ENCODE assay signal across 7 mouse cellular contexts in genomic region chr15:62257955-62258354, GRCm38 (mm10).
A peak's percentile ranks its signal among the peaks of the same experiment; 100 is the strongest.
DNase-seq lines count a peak whose midpoint lies in the region; ATAC-seq lines count a peak whose summit lies in the region.

No protein-coding gene starts in this region.

- 63% methylated on average over 3 of the region's 3 CpGs for WGBS in liver, embryonic 11.5 days
- 41% methylated on average over 3 of the region's 3 CpGs for WGBS in neural tube, embryonic 12.5 days

- H3K27me3 ChIP-seq in liver, embryonic 11.5 days (replicated peaks; ENCODE audit: control insufficient read depth, insufficient read depth, low read length): no peaks in the 10 kb centered on the region
- no peaks in the 10 kb centered on the region for H3K27me3 ChIP-seq in neural tube, embryonic 12.5 days (replicated peaks)

- no peaks in the 10 kb centered on the region for H3K9me3 ChIP-seq in liver, embryonic 11.5 days (ENCODE audit: control insufficient read depth, low read length)
- no peaks in the 10 kb centered on the region for H3K9me3 ChIP-seq in neural tube, embryonic 12.5 days

- H3K4me3 ChIP-seq in liver, embryonic 11.5 days (ENCODE audit: low read depth, low read length): no peak overlapping the region
- H3K4me3 ChIP-seq in neural tube, embryonic 12.5 days: no peak overlapping the region

- H3K9ac ChIP-seq in liver, embryonic 11.5 days (ENCODE audit: low read depth, low read length): no peak overlapping the region
- H3K9ac ChIP-seq in neural tube, embryonic 12.5 days: no peak overlapping the region

- H3K4me1 ChIP-seq in liver, embryonic 11.5 days (replicated peaks; ENCODE audit: control insufficient read depth, insufficient read depth, low read length): peaks cover 3% of the 10 kb centered on the region; the same call in 1 of the 2 replicates
- H3K4me1 ChIP-seq in neural tube, embryonic 12.5 days: peaks cover 5% of the 10 kb centered on the region; the same call in 1 of the 2 replicates

- ATAC-seq in liver, embryonic 11.5 days (replicated peaks; ENCODE audit: low FRiP score): peak; percentile 73
- ATAC-seq in neural tube, embryonic 12.5 days (ENCODE audit: low FRiP score, low read depth): peak; percentile 61; the same call in 1 of the 2 replicates
- no peak for ATAC-seq in erythroblast, adult 5-6 weeks (replicated peaks; ENCODE audit: low FRiP score, poor library complexity, severe bottlenecking)

- H3K27ac ChIP-seq in liver, embryonic 11.5 days (ENCODE audit: low read depth, low read length): no peak overlapping the region
- H3K27ac ChIP-seq in neural tube, embryonic 12.5 days: no peak overlapping the region

- intact Hi-C loops in gastrocnemius, postnatal 14 days (cut with DNase I; ENCODE audit: low total_unique reads): no loop called here

- no peaks in the 10 kb centered on the region for H3K36me3 ChIP-seq in liver, embryonic 11.5 days (ENCODE audit: control insufficient read depth, insufficient read depth, low read length)
- H3K36me3 ChIP-seq in neural tube, embryonic 12.5 days: no peaks in the 10 kb centered on the region

- no peak overlapping the region for H3K4me2 ChIP-seq in liver, embryonic 11.5 days
- no peak overlapping the region for H3K4me2 ChIP-seq in neural tube, embryonic 12.5 days (replicated peaks)

- peak; percentile 97 for DNase-seq in adipocyte (ENCODE audit: low spot score)
- DNase-seq in cerebellum, adult 18-20 months: peak; percentile 3 to 22
- peak; percentile 70 for DNase-seq in gastrocnemius, postnatal 14 days
- peak; percentile 93 for DNase-seq in kidney, adult 11 months
- no peak for DNase-seq in liver, embryonic 11.5 days (ENCODE audit: low spot score)
